Mouse (Mus musculus): ENCODE results near the gene Slc39a13. TPM values are rescaled to one million over a fixed set of nuclear protein-coding genes. Genes with fewer than 3 reads are reported as not detected.

Slc39a13 gene
- polyA plus RNA-seq, 1 experiment from 2014 or later: 30.1 TPM

DNA sequence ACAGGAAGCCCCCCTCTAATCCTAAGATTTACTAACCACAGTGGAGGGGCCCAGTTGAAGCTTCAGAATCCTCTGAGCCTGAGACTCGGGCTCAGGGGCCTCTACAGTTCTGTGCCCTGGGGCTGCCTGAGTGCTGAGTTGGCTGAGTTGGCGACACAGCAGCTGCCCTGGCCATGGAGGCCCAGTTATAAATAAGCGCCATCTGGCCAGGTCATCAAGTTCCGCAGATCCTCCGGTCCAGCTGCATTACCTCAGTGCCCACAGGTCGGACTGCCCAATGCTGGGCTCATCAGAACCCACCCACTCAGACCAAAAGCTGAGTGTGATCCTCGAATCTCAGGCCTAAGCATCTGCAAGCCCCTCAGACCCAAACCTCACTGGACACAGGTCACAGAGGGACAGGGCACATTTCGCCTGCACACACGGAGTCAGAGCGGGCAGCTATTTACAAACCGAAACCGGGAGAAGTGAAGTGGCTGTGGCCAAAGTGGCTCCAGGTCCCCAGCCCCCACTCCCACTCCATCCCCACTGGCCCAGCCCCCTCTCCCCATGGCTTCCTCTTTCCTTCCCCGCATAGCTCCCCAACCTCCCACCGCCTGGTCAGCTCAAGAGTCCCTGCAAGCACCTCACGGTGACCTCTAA lies 14.1 kb upstream of the Slc39a13 start:
- H3K4me3 ChIP-seq (ENCODE audit: low read length): no peak overlapping the region
- no peak overlapping the region for H3K27ac ChIP-seq (ENCODE audit: low read depth, low read length)
- no peaks in the 10 kb centered on the region for H3K9me3 ChIP-seq (ENCODE audit: control insufficient read depth, low read length)
- H3K4me2 ChIP-seq (ENCODE audit: low read length): no peak overlapping the region
- H3K27me3 ChIP-seq (replicated peaks; ENCODE audit: control insufficient read depth, insufficient read depth, low read length): no peaks in the 10 kb centered on the region
- no peak overlapping the region for H3K9ac ChIP-seq (ENCODE audit: low read depth, low read length)
- H3K4me1 ChIP-seq (ENCODE audit: control insufficient read depth, insufficient read depth, low read depth, low read length): no peaks in the 10 kb centered on the region
- 85% methylated on average over 15 of the region's 15 CpGs for WGBS
- ATAC-seq: no peak
- H3K36me3 ChIP-seq (ENCODE audit: control insufficient read depth, insufficient read depth, low read length): no peaks in the 10 kb centered on the region

DNA sequence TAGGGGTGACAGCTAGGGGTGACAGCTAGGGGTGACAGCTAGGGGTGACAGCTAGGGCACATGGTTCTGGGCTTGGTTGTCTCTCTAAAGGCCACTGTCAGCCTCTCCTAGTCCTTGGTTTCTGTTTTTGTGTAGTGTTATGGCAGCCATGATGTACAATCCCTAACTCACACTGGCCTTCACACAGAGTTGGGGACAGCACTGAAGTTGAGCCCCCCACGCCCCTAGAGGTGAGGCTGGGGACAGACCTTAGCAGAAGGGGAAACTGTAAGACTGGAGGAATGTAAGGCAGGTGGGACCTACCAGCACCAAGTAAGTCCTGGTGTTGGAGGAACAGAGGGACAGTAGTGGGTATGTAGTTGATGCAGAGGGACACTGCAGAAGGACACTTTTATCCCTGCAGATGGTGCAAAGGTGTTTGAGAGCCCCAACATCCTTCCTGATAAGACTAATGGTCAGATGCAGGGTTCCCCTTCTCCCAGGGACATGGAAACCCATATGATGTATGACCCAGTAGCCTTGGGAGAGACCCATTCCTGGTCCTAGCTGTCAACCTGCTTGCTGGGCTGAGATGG lies 13.2 kb upstream of the Slc39a13 start:
- no peak for ATAC-seq
- 68% methylated on average over 1 of the region's 1 CpGs for WGBS
- Histone ChIP-seq H3K27me3 (replicated peaks; ENCODE audit: control insufficient read depth, insufficient read depth, low read length) (no peaks in the 10 kb centered on the region), H3K9ac (ENCODE audit: low read depth, low read length) (no peak overlapping the region), H3K27ac (ENCODE audit: low read depth, low read length) (no peak overlapping the region), H3K9me3 (ENCODE audit: control insufficient read depth, low read length) (no peaks in the 10 kb centered on the region), H3K4me3 (ENCODE audit: low read length) (no peak overlapping the region), H3K4me2 (ENCODE audit: low read length) (no peak overlapping the region), H3K4me1 (ENCODE audit: control insufficient read depth, insufficient read depth, low read depth, low read length) (peaks cover 4% of the 10 kb centered on the region), H3K36me3 (ENCODE audit: control insufficient read depth, insufficient read depth, low read length) (no peaks in the 10 kb centered on the region)

DNA sequence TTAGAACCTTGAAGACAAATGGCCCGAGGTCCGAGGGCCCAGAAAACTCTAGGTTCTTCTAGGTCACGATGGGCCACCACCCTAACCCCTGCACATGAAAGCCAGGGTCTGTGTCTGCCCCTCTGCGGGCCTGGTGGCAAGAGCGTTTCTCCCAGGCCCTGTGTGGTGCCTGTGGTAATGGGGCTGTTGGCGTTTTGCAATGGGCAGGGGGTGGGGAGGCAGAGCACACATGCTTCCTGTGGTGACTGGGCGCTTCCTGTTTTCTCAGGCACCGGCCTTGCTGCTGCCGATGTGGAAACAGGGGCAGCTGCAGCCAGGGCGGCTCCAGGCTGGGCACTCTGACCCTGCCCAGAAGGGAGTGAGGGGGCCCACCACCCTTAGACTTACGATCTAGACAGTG lies 12.6 kb upstream of the Slc39a13 start:
- H3K4me2 ChIP-seq (ENCODE audit: low read length): no peak overlapping the region
- H3K27me3 ChIP-seq (replicated peaks; ENCODE audit: control insufficient read depth, insufficient read depth, low read length): no peaks in the 10 kb centered on the region
- H3K27ac ChIP-seq (ENCODE audit: low read depth, low read length): no peak overlapping the region
- whole genome bisulfite sequencing: 74% methylated on average over 11 of the region's 11 CpGs
- peaks cover 4% of the 10 kb centered on the region for H3K4me1 ChIP-seq (ENCODE audit: control insufficient read depth, insufficient read depth, low read depth, low read length)
- H3K9me3 ChIP-seq (ENCODE audit: control insufficient read depth, low read length): no peaks in the 10 kb centered on the region
- H3K9ac ChIP-seq (ENCODE audit: low read depth, low read length): no peak overlapping the region
- ATAC-seq: no peak
- H3K36me3 ChIP-seq (ENCODE audit: control insufficient read depth, insufficient read depth, low read length): no peaks in the 10 kb centered on the region
- no peak overlapping the region for H3K4me3 ChIP-seq (ENCODE audit: low read length)

DNA sequence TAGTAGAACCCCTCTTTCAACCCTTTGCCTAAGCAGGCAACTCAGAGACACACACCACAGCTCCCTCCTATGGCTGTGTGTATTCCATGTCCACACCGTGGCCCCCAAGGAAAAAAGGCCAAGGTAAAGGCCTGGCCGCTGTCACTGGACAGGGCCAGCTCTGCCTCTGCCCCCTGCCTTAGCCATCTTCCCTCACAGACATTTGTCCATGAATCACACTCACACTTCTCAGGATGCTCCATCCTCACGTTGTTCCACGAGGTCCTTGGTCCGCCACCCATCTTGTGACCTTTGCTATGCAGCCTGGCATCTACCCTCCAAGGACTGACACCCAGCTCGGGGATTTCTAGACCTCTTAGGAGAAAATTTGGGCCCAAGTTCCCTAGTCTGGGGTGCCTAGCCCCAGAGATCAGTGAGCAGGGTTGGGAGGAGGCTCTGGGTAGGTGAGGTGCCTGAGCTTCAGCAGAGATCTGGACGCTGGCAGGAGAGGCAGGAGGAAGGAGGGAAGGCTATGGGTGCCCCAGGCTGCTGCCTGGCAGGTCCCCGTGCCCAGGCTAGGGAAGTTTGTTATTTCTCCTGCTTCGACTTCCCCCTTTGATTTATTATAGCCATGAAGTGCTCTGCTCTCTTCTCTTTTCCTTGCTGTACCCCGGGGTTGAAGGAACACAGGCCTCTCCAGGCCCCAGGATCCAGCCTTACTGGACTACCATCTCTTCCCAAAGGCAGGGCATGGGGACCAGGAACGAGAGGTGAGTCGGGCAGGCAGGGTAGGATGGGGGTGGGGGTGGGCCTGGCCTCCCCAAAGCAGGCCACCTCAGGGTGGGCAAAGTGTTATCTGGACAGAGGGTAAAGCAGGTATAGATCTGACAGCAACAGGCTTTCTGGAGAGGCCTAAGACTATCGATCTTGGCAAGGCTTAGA lies 11.8 kb upstream of the Slc39a13 start, which contains the start of gene Spi1:
Gene Spi1, plus strand, starts transcription at position 616 of the 921 bp plus-strand sequence.
- no peaks in the 10 kb centered on the region for H3K9me3 ChIP-seq (ENCODE audit: control insufficient read depth, low read length)
- H3K4me3 ChIP-seq (ENCODE audit: low read length): no peak within 1 kb of the TSS
- H3K27me3 ChIP-seq (replicated peaks; ENCODE audit: control insufficient read depth, insufficient read depth, low read length): no peaks in the 10 kb centered on the region
- no peaks in the 10 kb centered on the region for H3K36me3 ChIP-seq (ENCODE audit: control insufficient read depth, insufficient read depth, low read length)
- ATAC-seq: no peak
- H3K4me2 ChIP-seq (ENCODE audit: low read length): no peak within 1 kb of the TSS
- H3K9ac ChIP-seq (ENCODE audit: low read depth, low read length): no peak within 1 kb of the TSS
- no peak within 1 kb of the TSS for H3K27ac ChIP-seq (ENCODE audit: low read depth, low read length)
- 84% methylated on average over 13 of the region's 13 CpGs for WGBS
- H3K4me1 ChIP-seq (ENCODE audit: control insufficient read depth, insufficient read depth, low read depth, low read length): peaks cover 4% of the 10 kb centered on the region

DNA sequence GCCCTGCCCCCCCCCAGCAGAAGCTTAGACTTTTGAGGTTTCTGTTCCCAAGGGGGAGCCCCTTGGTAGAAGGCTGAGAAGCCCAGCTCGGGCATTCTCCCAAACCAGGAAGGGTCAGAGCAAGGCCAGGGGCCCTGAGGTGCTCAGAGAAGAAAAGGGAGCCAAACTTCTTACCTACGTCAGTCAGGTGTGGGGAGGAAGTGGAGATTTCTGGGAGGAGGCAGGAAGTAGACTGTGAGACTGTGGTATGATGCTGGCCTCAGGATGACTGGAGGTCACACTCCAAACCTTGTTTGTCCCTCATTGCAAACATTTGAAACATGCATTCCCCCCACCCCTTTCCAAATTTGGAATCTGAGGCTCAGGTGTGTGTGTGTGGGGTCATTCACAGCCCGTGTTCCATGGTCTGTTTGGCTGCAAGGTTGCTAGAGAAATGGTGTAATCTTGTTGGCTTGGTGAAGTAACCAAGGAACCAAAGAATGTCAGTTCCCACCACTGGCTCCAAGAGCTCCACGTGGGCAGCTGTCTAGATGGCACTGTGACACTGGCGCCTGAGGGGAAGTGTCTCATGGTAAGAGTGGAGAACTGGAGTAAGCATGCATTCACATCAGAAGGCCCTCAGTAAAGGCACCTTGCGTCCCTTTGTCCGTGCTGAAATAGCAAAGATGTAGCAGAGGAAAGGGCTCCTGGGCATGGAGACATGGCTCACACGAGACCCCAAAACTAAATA lies 10.7 kb upstream of the Slc39a13 start:
- H3K36me3 ChIP-seq (ENCODE audit: control insufficient read depth, insufficient read depth, low read length): no peaks in the 10 kb centered on the region
- no peaks in the 10 kb centered on the region for H3K9me3 ChIP-seq (ENCODE audit: control insufficient read depth, low read length)
- H3K4me3 ChIP-seq (ENCODE audit: low read length): no peak overlapping the region
- no peak overlapping the region for H3K4me2 ChIP-seq (ENCODE audit: low read length)
- ATAC-seq: no peak
- H3K27me3 ChIP-seq (replicated peaks; ENCODE audit: control insufficient read depth, insufficient read depth, low read length): no peaks in the 10 kb centered on the region
- no peak overlapping the region for H3K9ac ChIP-seq (ENCODE audit: low read depth, low read length)
- WGBS: 79% methylated on average over 8 of the region's 8 CpGs
- no peak overlapping the region for H3K27ac ChIP-seq (ENCODE audit: low read depth, low read length)
- H3K4me1 ChIP-seq (ENCODE audit: control insufficient read depth, insufficient read depth, low read depth, low read length): peaks cover 4% of the 10 kb centered on the region

DNA sequence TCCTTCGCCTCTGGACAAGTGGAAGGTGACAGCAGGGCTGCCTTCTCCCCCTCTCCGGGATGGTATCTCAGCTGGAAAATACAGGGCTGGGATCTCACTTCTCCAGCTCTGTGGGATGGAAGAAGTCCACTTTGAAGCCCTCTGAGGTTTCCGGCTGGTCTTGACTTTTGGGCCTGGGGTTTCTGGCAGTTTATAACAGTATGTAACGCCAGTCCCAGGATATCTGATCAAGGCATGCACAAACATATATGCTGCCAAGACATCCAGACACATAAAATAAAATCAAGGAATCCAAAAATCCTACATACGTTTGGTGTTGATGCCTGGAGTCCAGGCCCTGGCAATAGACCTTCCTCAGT lies 8.8 kb upstream of the Slc39a13 start:
- peak overlapping the region; percentile 48; the same call in 1 of the 2 replicates for H3K27ac ChIP-seq (ENCODE audit: low read depth, low read length)
- H3K9ac ChIP-seq (ENCODE audit: low read depth, low read length): peak overlapping the region; percentile 79
- H3K9me3 ChIP-seq (ENCODE audit: control insufficient read depth, low read length): no peaks in the 10 kb centered on the region
- no peaks in the 10 kb centered on the region for H3K36me3 ChIP-seq (ENCODE audit: control insufficient read depth, insufficient read depth, low read length)
- ATAC-seq: no peak
- 30% methylated on average over 5 of the region's 5 CpGs for WGBS
- no peaks in the 10 kb centered on the region for H3K27me3 ChIP-seq (replicated peaks; ENCODE audit: control insufficient read depth, insufficient read depth, low read length)
- peak overlapping the region; percentile 97 for H3K4me2 ChIP-seq (ENCODE audit: low read length)
- H3K4me1 ChIP-seq (ENCODE audit: control insufficient read depth, insufficient read depth, low read depth, low read length): peaks cover 4% of the 10 kb centered on the region
- peak overlapping the region; percentile 54 for H3K4me3 ChIP-seq (ENCODE audit: low read length)

DNA sequence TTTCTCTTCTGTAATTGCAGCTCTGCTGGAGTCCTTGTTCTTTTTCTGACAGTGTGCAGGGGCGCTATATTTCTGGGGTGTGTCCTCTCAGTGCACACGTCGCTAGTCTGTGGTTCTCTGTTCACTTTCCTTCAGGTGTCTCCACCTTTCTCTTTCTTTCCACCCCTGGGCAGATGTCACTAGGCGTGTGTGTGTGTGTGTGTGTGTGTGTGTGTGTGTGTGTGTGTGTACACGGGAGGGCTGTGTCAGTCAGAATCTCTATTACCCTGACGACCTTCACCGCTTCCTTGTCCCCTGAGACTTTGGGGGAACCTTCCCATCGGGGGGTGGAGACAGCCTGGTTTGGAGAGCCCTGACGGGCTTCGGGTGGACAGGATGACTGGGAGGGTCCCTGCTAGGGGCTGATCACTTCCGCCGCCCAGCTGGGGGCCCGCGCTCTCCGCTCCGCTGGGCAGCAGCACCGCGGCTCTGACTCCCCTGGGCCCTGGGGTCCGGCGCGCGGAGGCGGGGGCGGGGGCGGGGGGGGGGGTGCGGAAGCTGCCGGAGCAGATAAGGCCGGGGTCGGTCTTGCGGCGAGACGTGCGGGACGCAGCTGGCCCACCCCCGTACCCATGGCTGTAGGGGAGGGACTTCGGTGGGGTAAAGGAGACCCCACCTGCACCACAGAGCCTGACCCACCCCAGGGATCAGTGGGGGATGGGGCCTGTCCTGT lies 8.3 kb upstream of the Slc39a13 start:
- Histone ChIP-seq H3K36me3 (ENCODE audit: control insufficient read depth, insufficient read depth, low read length) (no peaks in the 10 kb centered on the region), H3K4me3 (ENCODE audit: low read length) (peak overlapping the region; percentile 54), H3K9me3 (ENCODE audit: control insufficient read depth, low read length) (no peaks in the 10 kb centered on the region), H3K4me2 (ENCODE audit: low read length) (peak overlapping the region; percentile 97), H3K4me1 (ENCODE audit: control insufficient read depth, insufficient read depth, low read depth, low read length) (peaks cover 4% of the 10 kb centered on the region), H3K27ac (ENCODE audit: low read depth, low read length) (peak overlapping the region; percentile 48; the same call in 1 of the 2 replicates), H3K9ac (ENCODE audit: low read depth, low read length) (peak overlapping the region; percentile 79), H3K27me3 (replicated peaks; ENCODE audit: control insufficient read depth, insufficient read depth, low read length) (no peaks in the 10 kb centered on the region)
- peak; percentile 81 for ATAC-seq
- 1% methylated on average over 16 of the region's 36 CpGs for whole genome bisulfite sequencing

DNA sequence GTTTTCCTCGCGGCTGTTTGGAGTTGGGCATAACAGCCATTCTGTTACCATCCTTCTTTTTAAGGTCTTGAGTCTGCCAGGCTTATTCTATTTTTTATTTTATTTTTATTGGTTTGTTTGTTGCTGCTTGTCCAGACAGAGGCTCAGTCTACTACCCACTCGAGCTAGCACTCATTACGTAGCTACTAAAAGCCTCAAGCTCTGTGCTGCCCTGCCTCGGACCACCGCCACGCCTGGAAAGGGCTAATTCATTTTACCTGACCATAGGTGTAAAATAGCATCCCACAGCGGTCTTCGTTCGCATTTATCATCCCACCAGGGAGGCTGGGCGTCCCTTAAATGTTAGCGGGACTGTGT lies 7.7 kb upstream of the Slc39a13 start:
- H3K36me3 ChIP-seq (ENCODE audit: control insufficient read depth, insufficient read depth, low read length): no peaks in the 10 kb centered on the region
- peak; percentile 58 for ATAC-seq
- no peak overlapping the region for H3K27ac ChIP-seq (ENCODE audit: low read depth, low read length)
- peaks cover 4% of the 10 kb centered on the region for H3K4me1 ChIP-seq (ENCODE audit: control insufficient read depth, insufficient read depth, low read depth, low read length)
- peak overlapping the region; percentile 79 for H3K9ac ChIP-seq (ENCODE audit: low read depth, low read length)
- WGBS: 14% methylated on average over 12 of the region's 12 CpGs
- no peaks in the 10 kb centered on the region for H3K9me3 ChIP-seq (ENCODE audit: control insufficient read depth, low read length)
- peak overlapping the region; percentile 97 for H3K4me2 ChIP-seq (ENCODE audit: low read length)
- H3K4me3 ChIP-seq (ENCODE audit: low read length): peak overlapping the region; percentile 54
- H3K27me3 ChIP-seq (replicated peaks; ENCODE audit: control insufficient read depth, insufficient read depth, low read length): no peaks in the 10 kb centered on the region

Measured in hindbrain, embryonic 16.5 days (tissue).